Mouse (Mus musculus) C2C12 (cell line): ENCODE data around the gene Usp33.

ENCODE experiments used
- CEBPB ChIP-seq: IDR thresholded peaks from one replicate; pipeline ENCODE4 v1.6.1; 2011; ENCODE audit warnings: low read depth, mild to moderate bottlenecking, control low read depth, moderate library complexity
- CTCF ChIP-seq: IDR thresholded peaks from one replicate; pipeline ENCODE4 v1.5.1; 2011; ENCODE audit not compliant: control insufficient read depth, insufficient read depth, insufficient read length
- MAX ChIP-seq: IDR thresholded peaks from one replicate; pipeline ENCODE4 v1.6.1; 2011; ENCODE audit warnings: mild to moderate bottlenecking, control low read depth
- MYOD1 ChIP-seq: IDR thresholded peaks from one replicate; pipeline ENCODE4 v1.6.1; 2011; ENCODE audit warnings: low read depth; ENCODE audit not compliant: control insufficient read depth, insufficient read length
- MYOG ChIP-seq: IDR thresholded peaks from one replicate; pipeline ENCODE4 v1.6.1; 2011; ENCODE audit not compliant: control insufficient read depth, insufficient read length; ENCODE audit errors: extremely low read depth
- USF1 ChIP-seq: IDR thresholded peaks from one replicate; pipeline ENCODE4 v1.6.1; 2011; ENCODE audit warnings: low read depth, mild to moderate bottlenecking, control low read depth, moderate library complexity

GRCm38 (mm10) chr3:152438068-152438467 is 91.8 kb downstream of the Usp33 start:
- no peak for TF ChIP-seq CEBPB
- TF ChIP-seq CTCF, result no peak
- TF ChIP-seq MYOG, result no peak
- no peak for TF ChIP-seq MYOD1
- no peak for TF ChIP-seq MAX
- no peak for TF ChIP-seq USF1
